Mouse (Mus musculus) E14TG2a.4 (cell line): ENCODE results near the gene Dcaf11.

Experiments
- CTCF ChIP-seq: conservative IDR thresholded peaks from 2 replicates; pipeline ENCODE4 v1.5.1; 2014; ENCODE audit warnings: low read length
- NANOG ChIP-seq: IDR thresholded peaks from 2 replicates; pipeline ENCODE4 v1.6.1; 2014; ENCODE audit warnings: borderline replicate concordance, low read length, mixed read lengths
- POU5F1 ChIP-seq: IDR thresholded peaks from 2 replicates; pipeline ENCODE4 v1.6.1; 2014; ENCODE audit warnings: low read length, borderline replicate concordance

GRCm38 (mm10) chr14:55596036-55596690, 36.4 kb downstream of the Dcaf11 start:
- TF ChIP-seq CTCF (no peak), NANOG (no peak), POU5F1 (no peak)
